21 mouse cellular contexts compared by ENCODE assay signal in genomic region chr1:52422137-52422536, GRCm38 (mm10).
DNase-seq lines count a peak whose midpoint lies in the region; ATAC-seq and TF ChIP-seq lines count a peak whose summit lies in the region.
"Had no signal": no experiment of that assay in that cellular context is flagged by ENCODE, and none has a peak within 500 bp of the region (broad histone marks: within the 10 kb centered on the region; RNA-seq: fewer than 3 reads in every experiment).

No protein-coding gene starts in this region.

- peak; percentile 48 for ATAC-seq in lung, postnatal 0 days
- peak; percentile 89 for ATAC-seq in heart, postnatal 0 days (ENCODE audit: insufficient read depth, low read depth)
- ATAC-seq in megakaryocyte progenitor cell, adult 5-6 weeks (replicated peaks; ENCODE audit: poor library complexity): no peak
- no peak for ATAC-seq in kidney, embryonic 14.5 days (ENCODE audit: low FRiP score, low TSS enrichment)
- ATAC-seq: intestine, embryonic 16.5 days had no signal

- no peaks in the 10 kb centered on the region for H3K27me3 ChIP-seq in lung, postnatal 0 days (replicated peaks; ENCODE audit: insufficient read depth, low read length)
- no peaks in the 10 kb centered on the region for H3K27me3 ChIP-seq in heart, postnatal 0 days (ENCODE audit: control insufficient read depth, insufficient read depth, low read length)
- no peaks in the 10 kb centered on the region for H3K27me3 ChIP-seq in kidney, embryonic 14.5 days (ENCODE audit: control insufficient read depth, insufficient read depth, low read length)
- H3K27me3 ChIP-seq: hindbrain, embryonic 15.5 days; limb, embryonic 15.5 days; stomach, embryonic 15.5 days had no signal

- no peak for TF ChIP-seq CTCF in lung, postnatal 0 days (IDR thresholded peaks at IDR 0.05)
- no peak for TF ChIP-seq CTCF in heart, postnatal 0 days (IDR thresholded peaks at IDR 0.05; ENCODE audit: low read depth)

- TF ChIP-seq EP300 in lung, postnatal 0 days (IDR thresholded peaks at IDR 0.05): no peak
- TF ChIP-seq EP300 in heart, postnatal 0 days (IDR thresholded peaks at IDR 0.05; ENCODE audit: low read depth): 0 out of 2 replicates have a peak, but pooled peaks have one; percentile 58

- H3K9ac ChIP-seq in lung, postnatal 0 days (replicated peaks; ENCODE audit: low read depth): no peak overlapping the region
- H3K9ac ChIP-seq in heart, postnatal 0 days (replicated peaks; ENCODE audit: low read depth, low read length): no peak overlapping the region
- H3K9ac ChIP-seq in kidney, embryonic 14.5 days (ENCODE audit: low read depth, low read length): no peak overlapping the region
- H3K9ac ChIP-seq: hindbrain, embryonic 15.5 days; limb, embryonic 15.5 days; stomach, embryonic 15.5 days had no signal

- H3K9me3 ChIP-seq in lung, postnatal 0 days (ENCODE audit: low read length): no peaks in the 10 kb centered on the region
- H3K9me3 ChIP-seq in heart, postnatal 0 days (replicated peaks; ENCODE audit: control insufficient read depth, low read length): no peaks in the 10 kb centered on the region
- H3K9me3 ChIP-seq in kidney, embryonic 14.5 days (ENCODE audit: control insufficient read depth, low read length): no peaks in the 10 kb centered on the region
- H3K9me3 ChIP-seq: forebrain, embryonic 10.5 days; hindbrain, embryonic 15.5 days; limb, embryonic 15.5 days; stomach, embryonic 15.5 days had no signal

- no peak overlapping the region for H3K4me2 ChIP-seq in lung, postnatal 0 days (replicated peaks; ENCODE audit: low read depth, low read length)
- no peak overlapping the region for H3K4me2 ChIP-seq in heart, postnatal 0 days (ENCODE audit: low read depth, low read length)
- no peak overlapping the region for H3K4me2 ChIP-seq in kidney, embryonic 14.5 days (replicated peaks; ENCODE audit: low read depth, low read length)
- H3K4me2 ChIP-seq: hindbrain, embryonic 15.5 days; limb, embryonic 15.5 days; stomach, embryonic 15.5 days had no signal

- no peaks in the 10 kb centered on the region for H3K4me1 ChIP-seq in lung, postnatal 0 days (ENCODE audit: insufficient read depth, low read depth, low read length)
- no peaks in the 10 kb centered on the region for H3K4me1 ChIP-seq in heart, postnatal 0 days (ENCODE audit: control insufficient read depth, insufficient read depth)
- H3K4me1 ChIP-seq in kidney, embryonic 14.5 days (ENCODE audit: control insufficient read depth, insufficient read depth, low read length): no peaks in the 10 kb centered on the region
- H3K4me1 ChIP-seq: forebrain, embryonic 10.5 days; hindbrain, embryonic 15.5 days; limb, embryonic 15.5 days; stomach, embryonic 15.5 days had no signal

- no peak overlapping the region for H3K27ac ChIP-seq in lung, postnatal 0 days (ENCODE audit: low read length)
- peak overlapping the region; percentile 57 for H3K27ac ChIP-seq in heart, postnatal 0 days (ENCODE audit: low read depth)
- no peak overlapping the region for H3K27ac ChIP-seq in kidney, embryonic 14.5 days (ENCODE audit: low read depth, low read length)
- H3K27ac ChIP-seq: forebrain, embryonic 10.5 days; hindbrain, embryonic 15.5 days; layer of hippocampus, adult 2 months; limb, embryonic 15.5 days; stomach, embryonic 15.5 days had no signal

- 46% methylated on average over 3 of the region's 3 CpGs for WGBS in lung, postnatal 0 days
- WGBS in heart, postnatal 0 days: 11% methylated on average over 3 of the region's 3 CpGs
- 80% methylated on average over 3 of the region's 3 CpGs for WGBS in kidney, embryonic 14.5 days

- peak; percentile 32 for DNase-seq in lung, postnatal 0 days (ENCODE audit: low spot score)
- no peak for DNase-seq in lung, postnatal 14 days
- DNase-seq in heart, adult 9 months (ENCODE audit: low spot score in 2 of 2): peak; percentile 68 to 72
- peak; percentile 80 for DNase-seq in heart, postnatal 0 days (ENCODE audit: low spot score)
- peak; percentile 14 for DNase-seq in lung, postnatal 25 days (ENCODE audit: low spot score)
- DNase-seq: adrenal gland, adult 2 months; B cell, adult 2 months; cerebellum, adult 2 months; cerebellum, postnatal 36 days; kidney, postnatal 10 days; layer of hippocampus, postnatal 36 days; retina, postnatal 1 day; thymus, adult 2 months had no signal

- no peaks in the 10 kb centered on the region for H3K36me3 ChIP-seq in lung, postnatal 0 days (ENCODE audit: insufficient read depth, low read length)
- no peaks in the 10 kb centered on the region for H3K36me3 ChIP-seq in heart, postnatal 0 days (replicated peaks; ENCODE audit: control insufficient read depth, insufficient read depth, low read length)
- no peaks in the 10 kb centered on the region for H3K36me3 ChIP-seq in kidney, embryonic 14.5 days (ENCODE audit: control insufficient read depth, insufficient read depth, low read length)
- H3K36me3 ChIP-seq: forebrain, embryonic 10.5 days; hindbrain, embryonic 15.5 days; limb, embryonic 15.5 days; stomach, embryonic 15.5 days had no signal

- H3K4me3 ChIP-seq in lung, postnatal 0 days (ENCODE audit: low read depth, low read length): no peak overlapping the region
- no peak overlapping the region for H3K4me3 ChIP-seq in heart, postnatal 0 days (ENCODE audit: low read depth, low read length)
- no peak overlapping the region for H3K4me3 ChIP-seq in kidney, embryonic 14.5 days (ENCODE audit: low read length)
- H3K4me3 ChIP-seq: forebrain, embryonic 10.5 days; hindbrain, embryonic 15.5 days; layer of hippocampus, adult 2 months; limb, embryonic 15.5 days; stomach, embryonic 15.5 days had no signal

Comparison
In these comparisons a context has a peak if more than half of its experiments do, and no peak if none do; other contexts are left out.
1. ATAC-seq: peak in lung, postnatal 0 days (single experiment) and heart, postnatal 0 days (single experiment); none in megakaryocyte progenitor cell, adult 5-6 weeks (single experiment) and kidney, embryonic 14.5 days (single experiment).